Mouse (Mus musculus): ENCODE measurements around the gene Nodal. TPM values are rescaled to one million over a fixed set of nuclear protein-coding genes. Genes with fewer than 3 reads are reported as not detected.

Gene Nodal
- polyA plus RNA-seq, 1 experiment = not detected

DNA sequence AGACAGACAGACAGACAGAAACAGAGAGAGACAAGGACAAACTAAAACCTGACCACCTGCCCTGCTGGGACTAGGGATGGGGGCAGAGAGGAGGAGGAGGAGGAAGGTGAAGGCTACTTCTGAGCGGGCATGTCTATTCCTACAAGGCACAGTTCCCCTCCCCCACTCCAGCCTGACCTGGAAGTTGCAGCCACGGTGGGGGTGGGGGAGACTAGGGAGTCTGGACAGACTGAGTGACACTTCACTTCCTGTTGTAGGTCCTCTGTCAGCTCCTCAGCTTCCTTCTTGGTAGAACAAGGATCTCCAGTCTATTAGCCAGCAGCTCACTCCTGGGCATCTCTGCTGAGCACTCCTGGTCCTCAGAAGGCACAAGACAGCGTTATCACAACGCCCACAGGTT lies 43.7 kb upstream of the Nodal start:
- no peaks in the 10 kb centered on the region for H3K79me2 ChIP-seq (ENCODE audit: control insufficient read depth, insufficient read depth)
- no peaks in the 10 kb centered on the region for H3K27me3 ChIP-seq (ENCODE audit: control insufficient read depth, insufficient read depth, insufficient read length)
- no peaks in the 10 kb centered on the region for H3K79me3 ChIP-seq (ENCODE audit: low read depth)
- peaks cover 3% of the 10 kb centered on the region for H3K36me3 ChIP-seq (ENCODE audit: control insufficient read depth, insufficient read depth)
- H3K4me3 ChIP-seq (ENCODE audit: insufficient read depth, poor library complexity, severe bottlenecking) = no peak overlapping the region
- TF ChIP-seq CTCF (IDR thresholded peaks at IDR 0.05; ENCODE audit: control insufficient read depth, insufficient read depth, insufficient read length) = no peak
- TF ChIP-seq MAX (IDR thresholded peaks at IDR 0.05) = no peak
- no peak for TF ChIP-seq MYOD1 (IDR thresholded peaks at IDR 0.05; ENCODE audit: control insufficient read depth, insufficient read length, low read depth)
- TF ChIP-seq CEBPB (IDR thresholded peaks at IDR 0.05; ENCODE audit: low read depth) = no peak
- no peak for TF ChIP-seq FOSL1 (IDR thresholded peaks at IDR 0.05; ENCODE audit: insufficient read depth, low read length, poor library complexity, severe bottlenecking)
- TF ChIP-seq USF1 (IDR thresholded peaks at IDR 0.05; ENCODE audit: low read depth) = no peak
- no peak for TF ChIP-seq MYOG (IDR thresholded peaks at IDR 0.05; ENCODE audit: control insufficient read depth, extremely low read depth, insufficient read length)
- no peak overlapping the region for H3ac ChIP-seq (ENCODE audit: control insufficient read depth, insufficient read length, low read depth)

DNA sequence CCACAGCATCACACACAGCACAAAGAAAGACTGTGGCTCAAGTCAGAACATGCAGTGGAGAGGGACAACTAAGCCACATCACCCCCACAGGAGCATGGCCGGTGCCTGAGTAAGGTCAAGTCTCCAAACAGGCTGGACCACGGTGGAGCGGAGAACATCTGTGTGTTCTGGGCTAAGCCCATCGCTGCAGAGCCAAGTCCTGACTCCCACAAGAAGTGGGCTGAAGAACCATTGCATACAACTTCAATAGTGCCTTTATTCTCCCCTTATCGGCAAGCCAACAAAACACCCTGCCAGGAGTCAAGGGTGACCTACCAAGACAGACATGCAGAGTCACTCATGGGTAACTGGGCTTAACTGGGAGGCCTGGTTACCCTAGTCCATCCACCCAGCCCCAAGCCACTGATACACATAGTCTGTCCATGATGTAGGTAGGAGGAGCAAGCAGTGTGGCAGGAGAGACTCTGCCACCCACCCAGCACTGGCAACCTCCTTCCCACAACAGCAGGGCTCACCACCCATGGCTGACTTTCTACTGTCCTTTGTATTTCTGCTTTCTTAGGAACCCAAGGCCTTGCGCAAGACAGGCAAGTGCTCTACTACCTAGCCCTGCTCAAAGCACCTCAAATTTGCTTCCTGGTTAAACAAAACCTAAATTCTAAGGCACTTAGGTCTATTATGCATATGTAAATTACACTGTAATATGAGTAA lies 42.8 kb upstream of the Nodal start:
- TF ChIP-seq MYOG (IDR thresholded peaks at IDR 0.05; ENCODE audit: control insufficient read depth, extremely low read depth, insufficient read length) (no peak), CEBPB (IDR thresholded peaks at IDR 0.05; ENCODE audit: low read depth) (peak; percentile 51)
- Histone ChIP-seq H3K79me3 (ENCODE audit: low read depth) (no peaks in the 10 kb centered on the region), H3K36me3 (ENCODE audit: control insufficient read depth, insufficient read depth) (peaks cover 3% of the 10 kb centered on the region), H3K4me3 (ENCODE audit: insufficient read depth, poor library complexity, severe bottlenecking) (no peak overlapping the region), H3K27me3 (ENCODE audit: control insufficient read depth, insufficient read depth, insufficient read length) (no peaks in the 10 kb centered on the region), H3K79me2 (ENCODE audit: control insufficient read depth, insufficient read depth) (no peaks in the 10 kb centered on the region), H3ac (ENCODE audit: control insufficient read depth, insufficient read length, low read depth) (no peak overlapping the region)

DNA sequence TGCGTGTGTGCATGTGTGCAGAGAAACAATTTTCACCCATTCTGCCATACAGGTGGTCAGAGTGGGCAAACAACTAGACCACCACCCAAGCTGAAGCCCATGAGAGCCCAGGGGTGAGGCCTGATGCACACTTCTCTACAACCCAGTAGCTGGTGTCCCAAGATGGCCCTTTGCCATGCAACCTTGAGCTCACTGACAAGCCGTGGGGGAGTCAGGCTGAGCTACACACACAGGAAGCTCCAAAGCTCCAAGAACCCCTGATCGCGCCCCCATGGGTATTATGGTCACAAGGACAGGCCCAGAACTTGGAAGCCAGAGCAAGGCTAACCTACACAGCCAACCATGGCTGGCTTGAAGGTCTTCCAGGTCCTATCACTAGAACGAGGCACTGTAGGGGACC lies 39.7 kb upstream of the Nodal start:
- no peaks in the 10 kb centered on the region for H3K79me3 ChIP-seq (ENCODE audit: low read depth)
- no peaks in the 10 kb centered on the region for H3K27me3 ChIP-seq (ENCODE audit: control insufficient read depth, insufficient read depth, insufficient read length)
- H3K36me3 ChIP-seq (ENCODE audit: control insufficient read depth, insufficient read depth) = peaks cover 3% of the 10 kb centered on the region
- H3K4me3 ChIP-seq (ENCODE audit: insufficient read depth, poor library complexity, severe bottlenecking) = no peak overlapping the region
- no peak overlapping the region for H3ac ChIP-seq (ENCODE audit: control insufficient read depth, insufficient read length, low read depth)
- H3K79me2 ChIP-seq (ENCODE audit: control insufficient read depth, insufficient read depth) = no peaks in the 10 kb centered on the region
- no peak for TF ChIP-seq USF1 (IDR thresholded peaks at IDR 0.05; ENCODE audit: low read depth)
- TF ChIP-seq CTCF (IDR thresholded peaks at IDR 0.05; ENCODE audit: control insufficient read depth, insufficient read depth, insufficient read length) = no peak
- no peak for TF ChIP-seq MYOG (IDR thresholded peaks at IDR 0.05; ENCODE audit: control insufficient read depth, extremely low read depth, insufficient read length)
- TF ChIP-seq MAX (IDR thresholded peaks at IDR 0.05) = no peak
- no peak for TF ChIP-seq CEBPB (IDR thresholded peaks at IDR 0.05; ENCODE audit: low read depth)
- TF ChIP-seq MYOD1 (IDR thresholded peaks at IDR 0.05; ENCODE audit: control insufficient read depth, insufficient read length, low read depth) = no peak
- TF ChIP-seq FOSL1 (IDR thresholded peaks at IDR 0.05; ENCODE audit: insufficient read depth, low read length, poor library complexity, severe bottlenecking) = no peak

DNA sequence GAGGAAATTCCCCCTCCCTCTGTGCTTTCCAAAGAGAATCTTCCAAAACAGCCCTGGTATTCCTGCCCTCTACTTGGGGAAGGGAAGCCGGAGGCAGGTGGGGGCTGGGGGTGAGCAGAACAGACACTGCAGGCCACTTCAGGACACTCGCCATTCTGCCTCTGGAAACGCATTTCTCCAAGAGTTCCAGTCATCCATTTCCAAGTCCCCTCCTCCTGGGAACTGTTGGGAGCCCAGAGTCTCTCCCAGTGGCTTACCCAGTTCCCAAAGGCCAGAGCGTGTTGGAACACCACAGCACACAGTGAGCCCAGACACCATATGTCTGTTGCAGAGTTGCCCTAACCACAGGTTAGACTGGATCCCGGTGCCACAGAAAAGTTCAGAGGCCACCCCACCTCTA lies 39.1 kb upstream of the Nodal start:
- Histone ChIP-seq H3K36me3 (ENCODE audit: control insufficient read depth, insufficient read depth) (peaks cover 3% of the 10 kb centered on the region), H3K27me3 (ENCODE audit: control insufficient read depth, insufficient read depth, insufficient read length) (no peaks in the 10 kb centered on the region), H3ac (ENCODE audit: control insufficient read depth, insufficient read length, low read depth) (no peak overlapping the region), H3K4me3 (ENCODE audit: insufficient read depth, poor library complexity, severe bottlenecking) (no peak overlapping the region), H3K79me3 (ENCODE audit: low read depth) (no peaks in the 10 kb centered on the region), H3K79me2 (ENCODE audit: control insufficient read depth, insufficient read depth) (no peaks in the 10 kb centered on the region)
- no peak for TF ChIP-seq CTCF (IDR thresholded peaks at IDR 0.05; ENCODE audit: control insufficient read depth, insufficient read depth, insufficient read length)
- no peak for TF ChIP-seq CEBPB (IDR thresholded peaks at IDR 0.05; ENCODE audit: low read depth)
- no peak for TF ChIP-seq MYOG (IDR thresholded peaks at IDR 0.05; ENCODE audit: control insufficient read depth, extremely low read depth, insufficient read length)
- no peak for TF ChIP-seq MAX (IDR thresholded peaks at IDR 0.05)
- no peak for TF ChIP-seq MYOD1 (IDR thresholded peaks at IDR 0.05; ENCODE audit: control insufficient read depth, insufficient read length, low read depth)
- no peak for TF ChIP-seq FOSL1 (IDR thresholded peaks at IDR 0.05; ENCODE audit: insufficient read depth, low read length, poor library complexity, severe bottlenecking)
- no peak for TF ChIP-seq USF1 (IDR thresholded peaks at IDR 0.05; ENCODE audit: low read depth)

DNA sequence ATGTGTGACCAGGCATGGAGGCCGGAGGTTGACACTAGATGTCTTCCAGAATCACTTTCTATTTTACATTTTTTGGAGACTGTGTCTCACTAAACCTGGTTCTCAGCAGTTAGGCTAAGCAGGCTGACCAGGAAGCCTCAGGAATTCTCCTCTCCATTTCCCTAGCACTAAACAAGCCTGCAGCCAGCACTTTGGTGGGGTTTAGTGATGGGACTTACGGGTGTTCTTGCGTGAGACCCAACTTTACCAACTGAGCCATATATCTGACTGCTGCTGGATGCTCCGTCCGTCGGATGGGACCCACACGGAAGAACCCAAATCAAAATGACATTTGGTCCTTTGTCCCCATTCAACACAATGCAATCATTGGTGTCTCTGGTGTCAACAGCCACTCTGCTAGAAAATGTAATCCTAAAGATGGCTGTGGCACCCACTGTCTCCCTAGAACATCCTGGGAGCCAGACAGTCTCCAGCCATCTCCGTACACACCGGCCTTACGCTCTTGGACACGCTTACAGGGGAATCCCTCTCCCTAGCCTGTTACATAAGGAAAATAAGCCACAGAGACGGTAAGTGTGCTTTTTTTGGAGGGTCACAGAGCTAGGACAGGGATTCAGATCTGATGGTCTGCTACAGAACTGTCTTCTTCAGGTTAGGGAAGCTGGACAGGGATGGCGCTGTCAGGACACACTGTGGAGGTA lies 38.3 kb upstream of the Nodal start:
- Histone ChIP-seq H3K4me3 (ENCODE audit: insufficient read depth, poor library complexity, severe bottlenecking) (no peak overlapping the region), H3K79me3 (ENCODE audit: low read depth) (no peaks in the 10 kb centered on the region), H3K27me3 (ENCODE audit: control insufficient read depth, insufficient read depth, insufficient read length) (no peaks in the 10 kb centered on the region), H3K36me3 (ENCODE audit: control insufficient read depth, insufficient read depth) (peaks cover 3% of the 10 kb centered on the region), H3K79me2 (ENCODE audit: control insufficient read depth, insufficient read depth) (no peaks in the 10 kb centered on the region), H3ac (ENCODE audit: control insufficient read depth, insufficient read length, low read depth) (no peak overlapping the region)
- TF ChIP-seq CEBPB (IDR thresholded peaks at IDR 0.05; ENCODE audit: low read depth) = no peak

DNA sequence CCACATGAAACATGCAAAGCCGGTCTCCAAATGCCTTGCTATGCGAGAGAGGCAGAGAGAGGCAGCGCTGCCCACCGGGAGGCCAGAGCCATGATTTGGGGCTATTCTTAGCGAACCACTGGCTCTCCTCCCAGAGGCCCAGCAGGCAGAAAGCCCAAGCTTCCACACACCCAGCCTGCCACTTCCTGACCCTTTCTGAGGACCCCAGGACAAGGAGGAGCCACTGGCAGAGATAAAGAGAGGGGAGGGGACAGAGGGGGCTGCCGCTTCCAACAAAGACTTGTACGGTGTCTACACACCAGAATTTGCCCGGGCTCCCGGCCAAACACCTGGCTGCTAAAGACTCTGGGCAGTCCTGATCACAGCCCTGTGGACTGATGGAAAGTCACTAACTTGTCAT lies 37.6 kb upstream of the Nodal start:
- H3K36me3 ChIP-seq (ENCODE audit: control insufficient read depth, insufficient read depth) = peaks cover 3% of the 10 kb centered on the region
- no peak for TF ChIP-seq CEBPB (IDR thresholded peaks at IDR 0.05; ENCODE audit: low read depth)
- no peak for TF ChIP-seq USF1 (IDR thresholded peaks at IDR 0.05; ENCODE audit: low read depth)
- no peak for TF ChIP-seq MYOG (IDR thresholded peaks at IDR 0.05; ENCODE audit: control insufficient read depth, extremely low read depth, insufficient read length)
- no peak for TF ChIP-seq MYOD1 (IDR thresholded peaks at IDR 0.05; ENCODE audit: control insufficient read depth, insufficient read length, low read depth)
- TF ChIP-seq FOSL1 (IDR thresholded peaks at IDR 0.05; ENCODE audit: insufficient read depth, low read length, poor library complexity, severe bottlenecking) = no peak
- TF ChIP-seq MAX (IDR thresholded peaks at IDR 0.05) = no peak
- TF ChIP-seq CTCF (IDR thresholded peaks at IDR 0.05; ENCODE audit: control insufficient read depth, insufficient read depth, insufficient read length) = no peak
- H3ac ChIP-seq (ENCODE audit: control insufficient read depth, insufficient read length, low read depth) = no peak overlapping the region
- no peak overlapping the region for H3K4me3 ChIP-seq (ENCODE audit: insufficient read depth, poor library complexity, severe bottlenecking)
- no peaks in the 10 kb centered on the region for H3K79me2 ChIP-seq (ENCODE audit: control insufficient read depth, insufficient read depth)
- H3K79me3 ChIP-seq (ENCODE audit: low read depth) = no peaks in the 10 kb centered on the region
- H3K27me3 ChIP-seq (ENCODE audit: control insufficient read depth, insufficient read depth, insufficient read length) = no peaks in the 10 kb centered on the region

Data from C2C12 (cell line).